8 mouse cellular contexts compared by ENCODE assay signal in the genomic region with DNA sequence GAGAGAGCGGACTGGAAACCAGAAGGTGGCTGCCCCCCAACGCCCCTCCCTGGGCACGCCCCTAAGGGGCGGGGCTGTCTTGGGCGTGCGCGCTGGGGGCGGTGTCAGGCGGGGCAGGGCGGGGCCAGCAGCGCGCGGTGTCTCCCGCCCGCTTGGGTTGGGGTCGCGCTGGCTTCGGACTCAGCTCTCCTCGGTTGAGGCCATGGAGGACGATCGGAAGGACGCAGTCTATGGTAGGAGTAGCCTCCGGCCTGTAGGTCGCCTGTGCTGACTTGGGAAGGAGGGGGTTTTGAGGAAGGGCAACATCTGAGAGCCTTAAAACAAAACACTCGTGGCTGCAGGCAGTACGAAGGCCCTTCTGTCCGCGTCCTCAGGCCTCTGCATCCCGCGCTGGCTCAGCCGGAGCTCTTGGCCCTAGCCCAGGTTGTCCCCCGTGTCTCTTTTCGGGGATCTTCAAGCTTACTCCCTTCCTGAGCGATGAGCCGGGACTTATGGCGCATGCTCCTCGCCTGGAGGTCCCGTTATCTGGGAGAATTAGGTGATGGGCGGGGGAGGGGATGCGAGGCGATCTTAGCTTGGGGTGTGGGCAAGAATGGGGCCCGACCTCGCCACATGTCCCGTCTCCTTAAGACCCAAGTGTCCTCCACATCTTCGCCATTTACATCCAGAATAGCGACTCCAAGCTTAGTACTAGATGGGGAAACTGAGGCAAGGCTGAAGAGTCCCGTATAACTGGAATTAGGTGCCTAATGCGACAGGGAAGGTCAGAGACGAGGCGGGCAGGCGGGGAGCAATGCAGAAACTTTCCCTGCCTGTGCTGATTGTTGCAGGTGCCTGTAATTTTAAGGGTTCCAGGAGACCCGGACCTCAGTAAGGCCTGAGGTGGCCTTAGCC. TPM values are rescaled to one million over a fixed set of nuclear protein-coding genes. Genes with fewer than 3 reads are reported as not detected.
DNase-seq lines count a peak whose midpoint lies in the region; ATAC-seq and TF ChIP-seq lines count a peak whose summit lies in the region.

A gene (plus strand): TSS at position 80 of the 894 bp plus-strand sequence.

- TF ChIP-seq CTCF in Patski (IDR thresholded peaks at IDR 0.05): no peak

- 0 out of 2 replicates have a peak, but pooled peaks cover 2% of the 10 kb centered on the region for H3K36me3 ChIP-seq in hindbrain, embryonic 13.5 days

- H3K4me1 ChIP-seq in hindbrain, embryonic 13.5 days (replicated peaks): peaks cover 21% of the 10 kb centered on the region

- peak; percentile 74 for ATAC-seq in Patski
- ATAC-seq in hindbrain, embryonic 13.5 days (ENCODE audit: low FRiP score): peak; percentile 92

- H3K27ac ChIP-seq in hindbrain, embryonic 13.5 days: peak within 1 kb of the TSS; percentile 70

- CTCF ChIA-PET in Patski (lab: Charles Lee): interaction anchor here (0.6 to 3.8 kb wide), 9 partner anchors 9 to 100 kb away, joined by 3 to 19 read pairs (median 4); no protein-coding TSS in a partner anchor

- no peak for DNase-seq in Patski (ENCODE audit: low read depth, low spot score)
- DNase-seq in cerebellum, postnatal 14 days: peak; percentile 87 to 91
- DNase-seq in frontal cortex, postnatal 25 days (ENCODE audit: low spot score in 2 of 2): peak; percentile 42 to 59
- peak; percentile 70 to 75 for DNase-seq in layer of hippocampus, postnatal 25 days (ENCODE audit: extremely low spot score in 1 of 2, low spot score in 1 of 2)
- peak; percentile 89 for DNase-seq in lung, postnatal 25 days (ENCODE audit: low spot score)
- DNase-seq in retina, adult 2 months (ENCODE audit: low read depth, low spot score): peak; percentile 65
- peak; percentile 95 for DNase-seq in thymus, postnatal 25 days

- in situ Hi-C loops in Patski (cut with MboI; ENCODE audit: low pct_unique_long_range_greater_than_20kb): no loop called here

- POLR2A ChIA-PET in Patski (lab: Charles Lee): interaction anchor here (0.7 to 2.2 kb wide), 6 partner anchors 9 to 44 kb away, joined by 3 to 13 read pairs (median 3); no protein-coding TSS in a partner anchor

- peak within 1 kb of the TSS; percentile 96 for H3K4me2 ChIP-seq in hindbrain, embryonic 13.5 days

- H3K9ac ChIP-seq in hindbrain, embryonic 13.5 days: peak within 1 kb of the TSS; percentile 86

- WGBS in hindbrain, embryonic 13.5 days: under 1% methylated on average over 52 of the region's 52 CpGs

- H3K27me3 ChIP-seq in Patski: no peaks in the 10 kb centered on the region
- H3K27me3 ChIP-seq in hindbrain, embryonic 13.5 days: no peaks in the 10 kb centered on the region

- peak within 1 kb of the TSS; percentile 78 for H3K4me3 ChIP-seq in hindbrain, embryonic 13.5 days

- no peaks in the 10 kb centered on the region for H3K9me3 ChIP-seq in hindbrain, embryonic 13.5 days

RNA-seq across cellular contexts. Expression of the gene that starts here (rescaled TPM):
- 245 TPM for polyA plus RNA-seq in Patski (2021)
- 68.1 and 73.8 TPM in 2 replicates for polyA plus RNA-seq in hindbrain, embryonic 13.5 days (2015; fragmentation: Nextera tagmentation; extraction: Ambion mirVana)
- 10 to 100 TPM; 50.8 to 54.6 TPM for total RNA-seq in layer of hippocampus, postnatal 25 days (2021)
